Mouse (Mus musculus) urinary bladder, adult 2 months (tissue): ENCODE results near the gene Depdc1b. TPM values are rescaled to one million over a fixed set of nuclear protein-coding genes. Genes with fewer than 3 reads are reported as not detected.

Experiments used
- DNase-seq: peaks from one replicate; pipeline ENCODE4 v3.0.0; 2022; ENCODE audit warnings: low spot score
- polyA plus RNA-seq: library from polyadenylated mRNA; depleted of rRNA; stranded (reverse); fragments of >200 nt; gene quantifications from 2 replicates; pipeline ENCODE4 v1.2.3, GENCODE M21; 2012

Depdc1b gene
- polyA plus RNA-seq, 1 experiment, result 0.56 TPM

GRCm38 (mm10) chr13:108354804-108355552 is 38.8 kb downstream of the Depdc1b start:
- DNase-seq, result no peak

GRCm38 (mm10) chr13:108357362-108357761 is 41.2 kb downstream of the Depdc1b start:
- DNase-seq, result no peak

GRCm38 (mm10) chr13:108358228-108358627 is 42.1 kb downstream of the Depdc1b start:
- DNase-seq, result no peak

GRCm38 (mm10) chr13:108367496-108367895 is 51.4 kb downstream of the Depdc1b start:
- no peak for DNase-seq

GRCm38 (mm10) chr13:108370241-108370941 is 54.3 kb downstream of the Depdc1b start:
- DNase-seq, result no peak

GRCm38 (mm10) chr13:108371352-108371921 is 55.3 kb downstream of the Depdc1b start:
- DNase-seq, result no peak

GRCm38 (mm10) chr13:108373231-108373630 is 57.1 kb downstream of the Depdc1b start:
- DNase-seq, result no peak

- DNase-seq, result no peak
Measured at GRCm38 (mm10) chr13:108376637-108377036, 60.5 kb downstream of the Depdc1b start.

- no peak for DNase-seq
Measured at GRCm38 (mm10) chr13:108381161-108381560, 65.0 kb downstream of the Depdc1b start.

- no peak for DNase-seq
Measured at GRCm38 (mm10) chr13:108383051-108383450, 66.9 kb downstream of the Depdc1b start.

GRCm38 (mm10) chr13:108386058-108386457 is 69.9 kb downstream of the Depdc1b start:
- no peak for DNase-seq

GRCm38 (mm10) chr13:108390565-108390964 is 74.4 kb downstream of the Depdc1b start:
- no peak for DNase-seq

- no peak for DNase-seq
Measured at GRCm38 (mm10) chr13:108403197-108403596, 87.1 kb downstream of the Depdc1b start.

- no peak for DNase-seq
Measured at GRCm38 (mm10) chr13:108404372-108404771, 88.2 kb downstream of the Depdc1b start.

GRCm38 (mm10) chr13:108415464-108415863 is 99.3 kb downstream of the Depdc1b start:
- no peak for DNase-seq

- DNase-seq, result no peak
Measured at GRCm38 (mm10) chr13:108418741-108419507, 102.8 kb downstream of the Depdc1b start.

GRCm38 (mm10) chr13:108426322-108426721 is 110.2 kb downstream of the Depdc1b start:
- DNase-seq, result no peak

GRCm38 (mm10) chr13:108428809-108429208 is 112.7 kb downstream of the Depdc1b start:
- no peak for DNase-seq

- no peak for DNase-seq
Measured at GRCm38 (mm10) chr13:108429623-108430022, 113.5 kb downstream of the Depdc1b start.

GRCm38 (mm10) chr13:108431776-108432175 is 115.6 kb downstream of the Depdc1b start:
- DNase-seq, result no peak

GRCm38 (mm10) chr13:108435687-108436086 is 119.6 kb downstream of the Depdc1b start:
- no peak for DNase-seq

GRCm38 (mm10) chr13:108437424-108437823 is 121.3 kb downstream of the Depdc1b start:
- no peak for DNase-seq
